Mouse (Mus musculus) forebrain, embryonic 14.5 days (tissue): ENCODE results near the gene Porcn. TPM values are rescaled to one million over a fixed set of nuclear protein-coding genes. Genes with fewer than 3 reads are reported as not detected.

ENCODE experiments used
- ATAC-seq: fragments of 200-750 bp; cut with Nextera tagmentation; 2 replicates; pipeline ENCODE4 v1.8.0; 2017; ENCODE audit warnings: mild to moderate bottlenecking, moderate library complexity
- DNase-seq: peaks from one replicate; pipeline ENCODE4 v3.0.0-alpha.2; 2015; ENCODE audit warnings: low spot score
- H3K27ac ChIP-seq: fragments of 300-500 bp; sonication (generic); 2 replicates; pipeline ENCODE4 v1.5.1; 2014; ENCODE audit warnings: low read depth, mild to moderate bottlenecking, control low read depth, low read length, moderate library complexity
- H3K27me3 ChIP-seq: fragments of 300-500 bp; sonication (generic); replicated peaks from 2 replicates; pipeline ENCODE4 v1.6.1; 2014; ENCODE audit warnings: low read length, control low read depth, mixed read lengths; ENCODE audit not compliant: control insufficient read depth, insufficient read depth
- H3K36me3 ChIP-seq: fragments of 300-500 bp; sonication (generic); 2 replicates; pipeline ENCODE4 v1.6.1; 2014; ENCODE audit warnings: low read length, control low read depth; ENCODE audit not compliant: control insufficient read depth, insufficient read depth
- H3K4me1 ChIP-seq: fragments of 300-500 bp; sonication (generic); 2 replicates; pipeline ENCODE4 v1.6.1; 2014; ENCODE audit warnings: antibody characterized with exemption, low read length, control low read depth; ENCODE audit not compliant: control insufficient read depth, insufficient read depth
- H3K4me2 ChIP-seq: fragments of 300-500 bp; sonication (generic); 2 replicates; pipeline ENCODE4 v1.6.1; 2014; ENCODE audit warnings: mild to moderate bottlenecking, control low read depth, low read length
- H3K4me3 ChIP-seq: fragments of 300-500 bp; sonication (generic); 2 replicates; pipeline ENCODE4 v1.5.1; 2014; ENCODE audit warnings: low read depth, low read length, control low read depth
- H3K9ac ChIP-seq: fragments of 300-500 bp; sonication (generic); 2 replicates; pipeline ENCODE4 v1.6.1; 2014; ENCODE audit warnings: mild to moderate bottlenecking, low read length, control low read depth, moderate library complexity
- H3K9me3 ChIP-seq: fragments of 300-500 bp; sonication (generic); replicated peaks from 2 replicates; pipeline ENCODE4 v1.6.1; 2016; ENCODE audit warnings: low read length, control low read depth, mixed read lengths; ENCODE audit not compliant: control insufficient read depth
- WGBS: fragments of 180-500 bp; shearing (Covaris S2); extraction: QIAGEN DNeasy Blood & Tissue Kit; methylation state at CpG from one replicate; pipeline ENCODE4 v1.1.7; 2014; 5-methylcytosine and 5-hydroxymethylcytosine counted together
- polyA plus RNA-seq: library from polyadenylated mRNA; unstranded; fragments of >200 nt; fragmentation: Nextera tagmentation; extraction: Ambion mirVana; gene quantifications from 2 replicates; pipeline ENCODE4 v1.2.1, GENCODE M21; 2014

Gene Porcn
- polyA plus RNA-seq, 1 experiment from 2014 or later = 35.4 TPM

- H3K4me1 ChIP-seq = no peaks in the 10 kb centered on the region
- ATAC-seq = peak; percentile 97
Measured at GRCm38 (mm10) chrX:8192640-8193418, 13.5 kb downstream of the Porcn start.

GRCm38 (mm10) chrX:8192126-8192639 is 14.1 kb downstream of the Porcn start:
- H3K4me3 ChIP-seq = peak overlapping the region; percentile 40
- H3K27me3 ChIP-seq = no peaks in the 10 kb centered on the region
- no peaks in the 10 kb centered on the region for H3K36me3 ChIP-seq
- DNase-seq = no peak
- no peak for ATAC-seq
- 0 out of 2 replicates have a peak overlapping the region, but pooled peaks have one; percentile 39 for H3K27ac ChIP-seq
- WGBS = 26% methylated on average over 13 of the region's 13 CpGs
- no peaks in the 10 kb centered on the region for H3K4me1 ChIP-seq
- H3K9ac ChIP-seq = peak overlapping the region; percentile 59
- H3K4me2 ChIP-seq = peak overlapping the region; percentile 57
- H3K9me3 ChIP-seq = no peaks in the 10 kb centered on the region

More at GRCm38 (mm10) chrX:8192640-8193418, 13.5 kb downstream of the Porcn start:
- H3K27me3 ChIP-seq = no peaks in the 10 kb centered on the region
- no peaks in the 10 kb centered on the region for H3K9me3 ChIP-seq
- 26% methylated on average over 36 of the region's 38 CpGs for WGBS
- H3K4me3 ChIP-seq = peak overlapping the region; percentile 40
- H3K9ac ChIP-seq = peak overlapping the region; percentile 59
- 0 out of 2 replicates have a peak overlapping the region, but pooled peaks have one; percentile 39 for H3K27ac ChIP-seq
- DNase-seq = peak; percentile 87
- no peaks in the 10 kb centered on the region for H3K36me3 ChIP-seq
- H3K4me2 ChIP-seq = peak overlapping the region; percentile 57

GRCm38 (mm10) chrX:8182871-8183540 is 23.3 kb downstream of the Porcn start:
- Histone ChIP-seq H3K4me2 (no peak overlapping the region), H3K4me1 (no peaks in the 10 kb centered on the region), H3K9ac (no peak overlapping the region), H3K27me3 (no peaks in the 10 kb centered on the region), H3K4me3 (no peak overlapping the region), H3K36me3 (peaks cover 12% of the 10 kb centered on the region; the same call in 1 of the 2 replicates), H3K9me3 (no peaks in the 10 kb centered on the region), H3K27ac (no peak overlapping the region)
- ATAC-seq (no peak), DNase-seq (no peak)
- 15% methylated on average over 7 of the region's 7 CpGs for WGBS

GRCm38 (mm10) chrX:8179646-8180045 is 26.7 kb downstream of the Porcn start:
- no peak for ATAC-seq
- Histone ChIP-seq H3K9ac (no peak overlapping the region), H3K36me3 (no peaks in the 10 kb centered on the region), H3K27me3 (no peaks in the 10 kb centered on the region), H3K4me2 (no peak overlapping the region), H3K27ac (no peak overlapping the region), H3K9me3 (no peaks in the 10 kb centered on the region), H3K4me1 (no peaks in the 10 kb centered on the region), H3K4me3 (no peak overlapping the region)
- no peak for DNase-seq
- 92% methylated on average over 5 of the region's 5 CpGs for WGBS

- H3K27me3 ChIP-seq = no peaks in the 10 kb centered on the region
- no peak overlapping the region for H3K4me3 ChIP-seq
- no peaks in the 10 kb centered on the region for H3K9me3 ChIP-seq
- H3K36me3 ChIP-seq = no peaks in the 10 kb centered on the region
- H3K4me2 ChIP-seq = no peak overlapping the region
- no peaks in the 10 kb centered on the region for H3K4me1 ChIP-seq
- DNase-seq (no peak), ATAC-seq (no peak)
- no peak overlapping the region for H3K27ac ChIP-seq
- no peak overlapping the region for H3K9ac ChIP-seq
- 100% methylated on average over 2 of the region's 2 CpGs for WGBS
Measured at GRCm38 (mm10) chrX:8178871-8179270, 27.5 kb downstream of the Porcn start.

- Histone ChIP-seq H3K4me3 (peak within 1 kb of the TSS; percentile 53), H3K4me2 (peak within 1 kb of the TSS; percentile 52), H3K27me3 (no peaks in the 10 kb centered on the region), H3K36me3 (peaks cover 7% of the 10 kb centered on the region; the same call in 1 of the 2 replicates), H3K27ac (no peak within 1 kb of the TSS), H3K9me3 (no peaks in the 10 kb centered on the region), H3K9ac (peak within 1 kb of the TSS; percentile 55), H3K4me1 (no peaks in the 10 kb centered on the region)
- ATAC-seq (peak; percentile 97), DNase-seq (peak; percentile 93)
- 22% methylated on average over 55 of the region's 56 CpGs for WGBS
Measured at GRCm38 (mm10) chrX:8175504-8176385, 30.6 kb downstream of the Porcn start, which contains the start of gene Tbc1d25. Gene Tbc1d25 (minus strand): TSS chrX:8176181.

GRCm38 (mm10) chrX:8175169-8175503 is 31.2 kb downstream of the Porcn start:
- H3K27me3 ChIP-seq = no peaks in the 10 kb centered on the region
- H3K27ac ChIP-seq = no peak overlapping the region
- WGBS = 25% methylated on average over 4 of the region's 4 CpGs
- ATAC-seq = no peak
- no peaks in the 10 kb centered on the region for H3K4me1 ChIP-seq
- peak overlapping the region; percentile 55 for H3K9ac ChIP-seq
- peak overlapping the region; percentile 52 for H3K4me2 ChIP-seq
- no peak for DNase-seq
- H3K4me3 ChIP-seq = peak overlapping the region; percentile 53
- H3K36me3 ChIP-seq = peaks cover 10% of the 10 kb centered on the region; the same call in 1 of the 2 replicates
- H3K9me3 ChIP-seq = no peaks in the 10 kb centered on the region
